In genomic region chr1:75340519-75340918, GRCm38 (mm10) we compare ENCODE assay signal across 26 mouse cellular contexts. TPM values are rescaled to one million over a fixed set of nuclear protein-coding genes. Genes with fewer than 3 reads are reported as not detected.
"Had no signal": no experiment of that assay in that cellular context is flagged by ENCODE, and none has a peak within 500 bp of the region (broad histone marks: within the 10 kb centered on the region; RNA-seq: fewer than 3 reads in every experiment).

No protein-coding gene starts in this region.

- ATAC-seq: hindbrain, embryonic 16.5 days; intestine, embryonic 16.5 days had no signal

- DNase-seq: gastrocnemius, postnatal 14 days; gastrocnemius, postnatal 36 days; heart, adult 18-20 months; heart, postnatal 14 days; heart, postnatal 36 days; kidney, adult 11 months; kidney, adult 2 months; kidney, adult 9 months; kidney, postnatal 14 days; kidney, postnatal 36 days; layer of hippocampus, adult 9-11 months; layer of hippocampus, postnatal 36 days; left cerebral cortex, postnatal 4 days; liver, embryonic 13.5 days had no signal

- H3K27ac ChIP-seq: heart, embryonic 13.5 days; heart, embryonic 15.5 days; kidney, postnatal 0 days; limb, embryonic 13.5 days; liver, embryonic 13.5 days had no signal

- H3K9ac ChIP-seq: heart, embryonic 15.5 days; hindbrain, embryonic 12.5 days; kidney, embryonic 15.5 days; limb, embryonic 15.5 days; liver, embryonic 13.5 days had no signal

- H3K4me3 ChIP-seq: heart, embryonic 10.5 days; heart, embryonic 13.5 days; heart, embryonic 15.5 days; hindbrain, embryonic 12.5 days; kidney, embryonic 15.5 days; limb, embryonic 13.5 days; limb, embryonic 15.5 days; liver, embryonic 13.5 days had no signal

- H3K9me3 ChIP-seq: heart, embryonic 10.5 days; heart, embryonic 13.5 days; heart, embryonic 15.5 days; hindbrain, embryonic 12.5 days; kidney, embryonic 15.5 days; limb, embryonic 13.5 days; limb, embryonic 15.5 days; liver, embryonic 13.5 days had no signal

- H3K4me2 ChIP-seq: heart, embryonic 13.5 days; heart, embryonic 15.5 days; hindbrain, embryonic 12.5 days; hindbrain, embryonic 14.5 days; kidney, embryonic 15.5 days; liver, embryonic 13.5 days had no signal

- H3K36me3 ChIP-seq: heart, embryonic 10.5 days; heart, embryonic 13.5 days; heart, embryonic 15.5 days; hindbrain, embryonic 12.5 days; kidney, embryonic 15.5 days; limb, embryonic 13.5 days; limb, embryonic 15.5 days; liver, embryonic 13.5 days had no signal

RNA-seq across cellular contexts. Expression of gene Des, which starts 19.6 kb away (rescaled TPM):
- total RNA-seq: hematopoietic stem cell, adult 5-6 weeks had no signal
